Mouse (Mus musculus): Measurements from ENCODE around the gene Zfhx3.

DNA sequence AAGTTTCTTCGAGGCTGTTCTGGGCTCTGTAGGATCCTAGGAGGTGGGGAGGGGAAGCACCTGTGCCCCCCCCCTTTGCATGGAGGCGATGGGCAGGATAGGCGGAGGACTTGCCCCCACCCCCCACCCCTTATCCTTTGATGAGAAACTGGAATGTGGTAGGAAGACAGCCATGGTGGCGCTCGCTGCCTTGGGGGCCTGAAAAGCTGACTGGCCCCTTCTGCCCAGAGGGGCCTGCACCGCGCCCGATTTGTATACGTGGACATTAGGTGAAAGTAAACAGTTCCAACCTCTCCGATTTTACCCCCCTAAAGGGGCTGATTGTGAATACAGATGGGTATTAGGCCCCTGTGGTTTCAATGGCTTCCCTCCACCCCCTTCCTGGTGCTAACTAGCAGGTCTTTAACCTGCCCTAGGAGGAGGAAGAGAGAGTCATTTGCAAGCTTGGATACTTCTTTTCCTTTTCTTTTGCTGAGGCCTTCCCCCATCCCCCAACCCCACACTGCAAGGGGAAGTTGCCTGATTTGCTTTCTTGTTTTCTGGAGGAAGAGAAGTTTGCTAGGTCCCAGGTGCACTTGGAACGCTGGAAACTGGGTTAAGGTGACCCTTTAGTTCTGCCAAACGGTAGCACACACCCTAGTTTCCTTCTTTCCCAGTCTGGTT is 787.4 kb downstream of the Zfhx3 start:
- TF ChIP-seq CTCF (IDR thresholded peaks at IDR 0.05; ENCODE audit: low read depth, low read length) (no peak), GATA1 (IDR thresholded peaks at IDR 0.05; ENCODE audit: borderline replicate concordance, low read length) (no peak), POLR2AphosphoS5 (IDR thresholded peaks at IDR 0.05; ENCODE audit: insufficient replicate concordance, low read depth, low read length) (no peak), GATA2 (IDR thresholded peaks at IDR 0.05; ENCODE audit: borderline replicate concordance, low read depth, low read length) (no peak)
